In the genomic region with DNA sequence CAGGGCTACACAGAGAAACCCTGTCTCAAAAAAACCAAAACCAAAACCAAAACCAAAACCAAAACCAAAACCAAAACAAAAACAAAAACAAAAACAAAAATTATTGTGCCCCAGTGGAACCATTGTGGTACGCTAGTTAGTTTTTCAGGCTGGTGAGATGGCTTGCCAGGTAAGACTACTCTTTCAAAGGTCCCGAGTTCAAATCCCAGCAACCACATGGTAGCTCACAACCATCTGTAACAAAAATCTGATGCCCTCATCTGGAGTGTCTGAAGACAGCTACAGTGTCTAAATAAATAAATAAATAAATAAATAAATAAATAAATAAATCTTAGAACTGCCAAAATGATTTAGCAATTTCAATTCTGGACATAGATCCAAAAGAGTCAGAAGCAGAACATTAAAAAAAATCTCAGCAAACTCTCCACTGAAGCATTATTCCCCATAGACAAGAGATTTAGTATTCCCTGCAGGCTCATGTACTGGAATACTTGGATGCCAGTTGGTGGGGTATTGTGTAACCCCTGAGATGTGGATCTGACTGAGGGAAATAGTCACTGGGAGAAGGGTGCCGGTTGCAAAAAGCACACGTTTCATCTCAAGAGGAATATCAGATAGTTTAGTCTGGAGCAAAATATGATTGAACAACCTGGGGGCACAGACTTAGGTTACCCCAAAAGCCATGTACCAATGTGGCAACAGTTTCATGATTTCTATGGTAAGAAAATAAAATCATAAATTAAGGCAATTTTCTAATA, we compare ENCODE assay signal across 12 mouse cellular contexts. TPM values are rescaled to one million over a fixed set of nuclear protein-coding genes. Genes with fewer than 3 reads are reported as not detected.
A peak's percentile ranks its signal among the peaks of the same experiment; 100 is the strongest.
DNase-seq lines count a peak whose midpoint lies in the region; ATAC-seq lines count a peak whose summit lies in the region.
"Not testable (repeated sequence)": the region's sequence is repeated elsewhere in the genome, so short reads cannot be mapped to it uniquely, and the experiment has no call there.
"Had no signal": no experiment of that assay in that cellular context is flagged by ENCODE, and none has a peak within 500 bp of the region (broad histone marks: within the 10 kb centered on the region; RNA-seq: fewer than 3 reads in every experiment).

No protein-coding gene starts in this region.

- H3K4me3 ChIP-seq in forebrain, embryonic 11.5 days (ENCODE audit: low read depth, low read length); heart, embryonic 10.5 days; liver, embryonic 11.5 days (ENCODE audit: low read depth, low read length); midbrain, embryonic 10.5 days: not testable (repeated sequence)

- H3K9ac ChIP-seq in forebrain, embryonic 11.5 days (ENCODE audit: low read length); liver, embryonic 11.5 days (ENCODE audit: low read depth, low read length): not testable (repeated sequence)

- H3K27ac ChIP-seq in forebrain, embryonic 11.5 days (ENCODE audit: low read depth, low read length); heart, embryonic 10.5 days; liver, embryonic 11.5 days (ENCODE audit: low read depth, low read length); midbrain, embryonic 10.5 days (replicated peaks): not testable (repeated sequence)

- not testable (repeated sequence) for H3K27me3 ChIP-seq in forebrain, embryonic 11.5 days (ENCODE audit: control insufficient read depth, insufficient read depth, low read length); heart, embryonic 10.5 days (ENCODE audit: insufficient read depth, poor library complexity, severe bottlenecking); liver, embryonic 11.5 days (replicated peaks; ENCODE audit: control insufficient read depth, insufficient read depth, low read length); midbrain, embryonic 10.5 days (ENCODE audit: low read depth, poor library complexity, severe bottlenecking)

- not testable (repeated sequence) for H3K36me3 ChIP-seq in forebrain, embryonic 11.5 days (ENCODE audit: control insufficient read depth, insufficient read depth, low read length); heart, embryonic 10.5 days; liver, embryonic 11.5 days (ENCODE audit: control insufficient read depth, insufficient read depth, low read length); midbrain, embryonic 10.5 days

- DNase-seq in A20 (ENCODE audit: low read depth, low spot score) (peak; percentile 1), adipocyte (ENCODE audit: low spot score) (peak; percentile 2)
- DNase-seq in forebrain, embryonic 11.5 days (ENCODE audit: low spot score): peak; percentile 31
- peak; percentile 52 for DNase-seq in heart, embryonic 10.5 days (ENCODE audit: low spot score)
- peak; percentile 15 for DNase-seq in liver, embryonic 11.5 days (ENCODE audit: low spot score)
- peak; percentile 7 for DNase-seq in midbrain, embryonic 10.5 days (ENCODE audit: low spot score)
- peak; percentile 1 for DNase-seq in thymus, postnatal 0 days (ENCODE audit: low spot score)

- WGBS in forebrain, embryonic 11.5 days: 75% methylated on average over 4 of the region's 4 CpGs
- WGBS in heart, embryonic 10.5 days: 60% methylated on average over 4 of the region's 4 CpGs
- WGBS in liver, embryonic 11.5 days: 66% methylated on average over 4 of the region's 4 CpGs
- 69% methylated on average over 4 of the region's 4 CpGs for WGBS in midbrain, embryonic 10.5 days

- H3K4me1 ChIP-seq in forebrain, embryonic 11.5 days (replicated peaks; ENCODE audit: control insufficient read depth, insufficient read depth, low read length); heart, embryonic 10.5 days; liver, embryonic 11.5 days (replicated peaks; ENCODE audit: control insufficient read depth, insufficient read depth, low read length); midbrain, embryonic 10.5 days: not testable (repeated sequence)

- not testable (repeated sequence) for ATAC-seq in forebrain, embryonic 11.5 days (replicated peaks; ENCODE audit: low FRiP score); liver, embryonic 11.5 days (replicated peaks; ENCODE audit: low FRiP score)

- H3K9me3 ChIP-seq in forebrain, embryonic 11.5 days (ENCODE audit: control insufficient read depth, low read length): peaks cover 17% of the 10 kb centered on the region
- H3K9me3 ChIP-seq in heart, embryonic 10.5 days: peaks cover 18% of the 10 kb centered on the region
- peaks cover 12% of the 10 kb centered on the region for H3K9me3 ChIP-seq in liver, embryonic 11.5 days (ENCODE audit: control insufficient read depth, low read length)
- peaks cover 40% of the 10 kb centered on the region for H3K9me3 ChIP-seq in midbrain, embryonic 10.5 days (replicated peaks)

- H3K4me2 ChIP-seq in forebrain, embryonic 11.5 days (ENCODE audit: low read depth, low read length, severe bottlenecking); liver, embryonic 11.5 days: not testable (repeated sequence)

RNA-seq across cellular contexts. Expression of a gene that starts 31.2 kb away (rescaled TPM):
- not detected in 2 replicates for polyA plus RNA-seq in forebrain, embryonic 11.5 days (2014; fragmentation: Nextera tagmentation; extraction: Ambion mirVana)
- not detected in 2 replicates for polyA plus RNA-seq in heart, embryonic 10.5 days (2016; fragmentation: Nextera tagmentation; extraction: Ambion mirVana)
- not detected in 2 replicates for polyA plus RNA-seq in liver, embryonic 11.5 days (2014; fragmentation: Nextera tagmentation; extraction: Ambion mirVana)
- not detected in 2 replicates for polyA plus RNA-seq in midbrain, embryonic 10.5 days (2016; fragmentation: Nextera tagmentation; extraction: Ambion mirVana)
- polyA plus RNA-seq in thymus, postnatal 0 days (2015; fragmentation: Nextera tagmentation; extraction: Ambion mirVana): 1.4 and 1.8 TPM in 2 replicates
- polyA plus RNA-seq: adrenal gland, adult 2 months; embryonic facial prominence, embryonic 12.5 days; forebrain, embryonic 12.5 days; forebrain, embryonic 14.5 days; G1E had no signal

Comparison
In these comparisons a context has a peak if more than half of its experiments do, and no peak if none do; other contexts are left out.
1. DNase-seq: peak in every context shown above with its lines; median percentile 52 in heart, embryonic 10.5 days; 31 in forebrain, embryonic 11.5 days; 15 in liver, embryonic 11.5 days; 7 in midbrain, embryonic 10.5 days; 2 in adipocyte; 1 in A20; 1 in thymus, postnatal 0 days.